Mouse (Mus musculus) bone marrow, adult 2 months (tissue): ENCODE measurements around the gene Fmo1. TPM values are rescaled to one million over a fixed set of nuclear protein-coding genes. Genes with fewer than 3 reads are reported as not detected.
"Not testable (repeated sequence)": the region's sequence is repeated elsewhere in the genome, so short reads cannot be mapped to it uniquely, and the experiment has no call there.

Source experiments
- H3K27ac ChIP-seq: fragments of 200-500 bp; 2 replicates; pipeline ENCODE4 v1.5.1; 2012; ENCODE audit warnings: low read depth, mild to moderate bottlenecking, control low read depth, inconsistent platforms, low read length; ENCODE audit not compliant: control insufficient read depth, poor library complexity, insufficient read depth
- H3K4me1 ChIP-seq: fragments of 200-500 bp; 2 replicates; pipeline ENCODE4 v1.6.1; 2011; ENCODE audit warnings: low read length; ENCODE audit not compliant: control insufficient read depth, insufficient read depth
- H3K4me3 ChIP-seq: fragments of 200-500 bp; replicated peaks from 2 replicates; pipeline ENCODE3; 2011; ENCODE audit warnings: mild to moderate bottlenecking, low read depth, low read length, control low read depth; ENCODE audit not compliant: control insufficient read depth
- CTCF ChIP-seq: fragments of 200-500 bp; IDR thresholded peaks from 2 replicates; pipeline ENCODE4 v1.5.1; 2011; ENCODE audit warnings: low read length, control low read depth; ENCODE audit not compliant: control insufficient read depth, insufficient read depth
- POLR2A ChIP-seq: fragments of 200-500 bp; IDR thresholded peaks from 2 replicates; pipeline ENCODE4 v1.6.1; 2011; ENCODE audit warnings: low read depth, mild to moderate bottlenecking, control low read depth, low read length, borderline replicate concordance; ENCODE audit not compliant: control insufficient read depth
- WGBS: fragments of 180-500 bp; shearing (Covaris S2); methylation state at CpG from one replicate; pipeline ENCODE4 v1.1.7; 2018; 5-methylcytosine and 5-hydroxymethylcytosine counted together
- polyA plus RNA-seq: library from polyadenylated mRNA; stranded (reverse); fragments of >200 nt; gene quantifications from 2 replicates; pipeline ENCODE4 v1.2.4, GENCODE M21; 2011; ENCODE audit warnings: low replicate concordance; ENCODE audit not compliant: missing spikeins, insufficient read depth, insufficient read length

The Fmo1 gene
- polyA plus RNA-seq, 1 experiment, result 10.4 TPM

- no peaks in the 10 kb centered on the region for H3K4me1 ChIP-seq
- no peak overlapping the region for H3K4me3 ChIP-seq
- TF ChIP-seq CTCF, result no peak
- no peak for TF ChIP-seq POLR2A
- WGBS, result 53% methylated on average over 5 of the region's 5 CpGs
- no peak overlapping the region for H3K27ac ChIP-seq
Measured at GRCm38 (mm10) chr1:162805011-162805410, 61.4 kb downstream of the Fmo1 start.

- Histone ChIP-seq H3K4me1 (no peaks in the 10 kb centered on the region), H3K27ac (no peak overlapping the region), H3K4me3 (no peak overlapping the region)
- TF ChIP-seq POLR2A, result no peak
- no peak for TF ChIP-seq CTCF
Measured at GRCm38 (mm10) chr1:162796441-162796840, 70.0 kb downstream of the Fmo1 start.

- Histone ChIP-seq H3K4me1 (no peaks in the 10 kb centered on the region), H3K4me3 (no peak overlapping the region), H3K27ac (no peak overlapping the region)
- WGBS, result 71% methylated on average over 7 of the region's 7 CpGs
- TF ChIP-seq CTCF, result no peak
- no peak for TF ChIP-seq POLR2A
Measured at GRCm38 (mm10) chr1:162792306-162793044, 73.9 kb downstream of the Fmo1 start.

- Histone ChIP-seq H3K27ac (no peak overlapping the region), H3K4me3 (no peak overlapping the region), H3K4me1 (no peaks in the 10 kb centered on the region)
- TF ChIP-seq POLR2A (no peak), CTCF (no peak)
- 76% methylated on average over 4 of the region's 4 CpGs for WGBS
Measured at GRCm38 (mm10) chr1:162785222-162785621, 81.2 kb downstream of the Fmo1 start.

- H3K4me1 ChIP-seq, result no peaks in the 10 kb centered on the region
- no peak overlapping the region for H3K27ac ChIP-seq
- 87% methylated on average over 7 of the region's 7 CpGs for WGBS
- TF ChIP-seq CTCF (no peak), POLR2A (no peak)
- H3K4me3 ChIP-seq, result no peak overlapping the region
Measured at GRCm38 (mm10) chr1:162783669-162784248, 82.7 kb downstream of the Fmo1 start.

GRCm38 (mm10) chr1:162781035-162781434 is 85.4 kb downstream of the Fmo1 start:
- H3K4me3 ChIP-seq, H3K27ac ChIP-seq, H3K4me1 ChIP-seq: not testable (repeated sequence)
- WGBS, result 88% methylated on average over 2 of the region's 2 CpGs

Other genes starting within 250 kb of the Fmo1 start
- gene Myoc, start 227.5 kb downstream of the Fmo1 start, polyA plus RNA-seq, result 0.72 TPM in 1 of 2 replicates, not detected in the other
- gene Myocos, start 208.4 kb downstream of the Fmo1 start, polyA plus RNA-seq, result not detected in 2 replicates
- 73.2 and 95.5 TPM in 2 replicates for gene Prrc2c, start 126.1 kb downstream of the Fmo1 start, polyA plus RNA-seq
- gene Fmo4, start 52.6 kb downstream of the Fmo1 start, polyA plus RNA-seq, result not detected in 2 replicates
- 11.6 and 12.1 TPM in 2 replicates for gene Fmo2, start 32.1 kb upstream of the Fmo1 start, polyA plus RNA-seq
- 1.2 TPM in 1 of 2 replicates, not detected in the other for gene Fmo6, start 70.9 kb upstream of the Fmo1 start, polyA plus RNA-seq
- 0.63 TPM in 1 of 2 replicates, not detected in the other for gene Fmo3, start 117.9 kb upstream of the Fmo1 start, polyA plus RNA-seq
- gene Mroh9, start 219.1 kb upstream of the Fmo1 start, polyA plus RNA-seq, result not detected in 2 replicates